Mouse (Mus musculus): ENCODE data around the gene Cib1. TPM values are rescaled to one million over a fixed set of nuclear protein-coding genes. Genes with fewer than 3 reads are reported as not detected.

Cib1 gene
- polyA plus RNA-seq, 1 experiment from 2014 or later, result 53.2 TPM

DNA sequence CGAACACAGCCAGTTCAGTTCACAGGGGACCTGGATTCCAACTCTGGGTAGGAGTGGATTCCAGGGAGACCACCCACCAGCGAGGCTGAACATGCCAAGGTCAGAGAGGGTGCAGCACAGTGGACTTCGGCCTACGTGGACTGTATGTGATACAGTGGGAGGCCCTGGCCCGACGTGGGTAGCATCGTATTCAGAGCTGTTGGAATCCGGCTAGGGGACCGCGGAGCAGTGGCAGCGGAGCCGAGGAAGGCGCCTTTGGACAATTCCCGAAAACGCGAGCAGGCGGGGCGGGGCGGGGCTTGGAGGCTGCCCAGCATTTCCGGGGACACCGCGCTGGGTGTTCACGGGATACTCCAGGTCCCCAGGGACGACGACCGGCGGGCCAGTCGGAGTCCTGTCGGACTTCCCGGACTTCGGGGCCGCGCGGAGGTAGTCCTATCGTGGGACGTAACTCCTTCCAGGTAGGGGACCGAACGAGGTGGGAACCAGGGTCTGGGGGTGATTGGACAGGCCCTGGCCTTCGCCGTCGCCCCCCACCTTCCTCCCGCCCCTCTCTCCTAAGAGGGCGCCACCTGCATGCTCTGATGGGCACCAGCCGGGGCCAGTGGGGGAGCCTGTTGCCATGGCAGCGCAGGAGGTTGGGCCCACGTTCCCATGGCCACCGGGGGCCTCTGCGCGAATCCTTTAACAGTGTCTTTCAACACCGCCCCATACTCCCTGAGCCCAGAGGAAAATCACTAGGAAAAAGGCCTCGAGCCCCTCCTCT is 45.9 kb downstream of the Cib1 start, which contains the start of gene Sema4b:
Gene Sema4b (plus strand): TSS at position 311 of the 766 bp plus-strand sequence.
- H3K4me1 ChIP-seq (ENCODE audit: control insufficient read depth, insufficient read depth, low read length), result peaks cover 32% of the 10 kb centered on the region
- no peaks in the 10 kb centered on the region for H3K9me3 ChIP-seq (ENCODE audit: control insufficient read depth, low read length)
- peak within 1 kb of the TSS; percentile 80 for H3K4me2 ChIP-seq (ENCODE audit: low read depth)
- H3K27ac ChIP-seq (ENCODE audit: low read depth, low read length), result peak within 1 kb of the TSS; percentile 69
- no peaks in the 10 kb centered on the region for H3K27me3 ChIP-seq (ENCODE audit: control insufficient read depth, insufficient read depth, low read length)
- DNase-seq (ENCODE audit: low spot score) (peak; percentile 93), ATAC-seq (ENCODE audit: insufficient read depth, low FRiP score, low TSS enrichment) (peak; percentile 94)
- H3K9ac ChIP-seq (ENCODE audit: low read length), result peak within 1 kb of the TSS; percentile 55
- H3K36me3 ChIP-seq (ENCODE audit: control insufficient read depth, insufficient read depth, low read length), result no peaks in the 10 kb centered on the region
- under 1% methylated on average over 49 of the region's 51 CpGs for WGBS
- H3K4me3 ChIP-seq (ENCODE audit: low read depth, low read length), result peak within 1 kb of the TSS; percentile 42

DNA sequence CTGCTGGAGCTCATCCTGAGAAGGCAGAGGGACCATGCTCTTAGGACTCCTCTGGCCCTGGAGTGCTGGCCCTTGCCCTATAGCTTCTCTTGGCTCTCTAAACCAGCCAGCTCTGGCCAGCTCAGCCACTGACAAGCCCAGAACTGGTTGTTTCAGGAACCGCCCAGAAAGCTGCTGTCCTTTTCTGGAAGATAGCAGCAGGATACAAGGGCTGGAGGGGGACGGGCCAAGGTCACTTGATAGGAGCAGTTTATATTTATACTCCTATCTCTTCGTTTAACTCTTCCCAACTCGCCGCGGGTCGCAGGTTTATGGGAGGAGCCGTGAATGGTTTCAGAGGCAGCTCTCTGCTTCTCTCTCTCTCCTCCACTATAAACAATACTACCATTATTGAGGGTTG is 46.6 kb downstream of the Cib1 start:
- Histone ChIP-seq H3K4me3 (ENCODE audit: low read depth, low read length) (no peak overlapping the region), H3K9ac (ENCODE audit: low read length) (no peak overlapping the region), H3K27me3 (ENCODE audit: control insufficient read depth, insufficient read depth, low read length) (no peaks in the 10 kb centered on the region), H3K4me2 (ENCODE audit: low read depth) (no peak overlapping the region), H3K27ac (ENCODE audit: low read depth, low read length) (no peak overlapping the region), H3K9me3 (ENCODE audit: control insufficient read depth, low read length) (no peaks in the 10 kb centered on the region), H3K36me3 (ENCODE audit: control insufficient read depth, insufficient read depth, low read length) (no peaks in the 10 kb centered on the region), H3K4me1 (ENCODE audit: control insufficient read depth, insufficient read depth, low read length) (peaks cover 28% of the 10 kb centered on the region)
- DNase-seq (ENCODE audit: low spot score) (no peak), ATAC-seq (ENCODE audit: insufficient read depth, low FRiP score, low TSS enrichment) (peak; percentile 3; the same call in 1 of the 2 replicates)
- WGBS, result 20% methylated on average over 8 of the region's 8 CpGs

DNA sequence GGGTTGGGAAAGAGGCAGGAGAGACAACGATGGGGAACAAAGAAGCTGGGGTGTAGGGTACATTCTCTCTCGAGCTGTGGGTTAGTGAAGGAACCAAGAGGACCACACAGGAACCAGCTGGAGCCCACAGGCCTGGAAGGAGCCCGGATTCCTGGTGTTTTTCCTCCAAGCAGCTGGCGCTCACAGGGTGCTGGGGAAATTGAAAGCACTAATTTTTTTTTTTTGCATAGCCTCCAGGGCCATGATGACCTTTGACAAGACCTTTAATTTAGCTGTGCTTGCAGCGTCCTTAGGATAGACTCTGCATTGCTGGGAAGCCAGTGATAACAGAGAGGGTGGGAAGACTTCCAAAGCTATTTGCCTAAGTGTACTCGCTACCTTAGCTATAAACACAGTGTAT is 47.6 kb downstream of the Cib1 start:
- no peak overlapping the region for H3K4me3 ChIP-seq (ENCODE audit: low read depth, low read length)
- 58% methylated on average over 6 of the region's 6 CpGs for WGBS
- ATAC-seq (ENCODE audit: insufficient read depth, low FRiP score, low TSS enrichment), result no peak
- no peaks in the 10 kb centered on the region for H3K36me3 ChIP-seq (ENCODE audit: control insufficient read depth, insufficient read depth, low read length)
- H3K27ac ChIP-seq (ENCODE audit: low read depth, low read length), result peak overlapping the region; percentile 69
- no peak for DNase-seq (ENCODE audit: low spot score)
- H3K9me3 ChIP-seq (ENCODE audit: control insufficient read depth, low read length), result no peaks in the 10 kb centered on the region
- H3K27me3 ChIP-seq (ENCODE audit: control insufficient read depth, insufficient read depth, low read length), result no peaks in the 10 kb centered on the region
- no peak overlapping the region for H3K9ac ChIP-seq (ENCODE audit: low read length)
- H3K4me1 ChIP-seq (ENCODE audit: control insufficient read depth, insufficient read depth, low read length), result peaks cover 28% of the 10 kb centered on the region
- H3K4me2 ChIP-seq (ENCODE audit: low read depth), result no peak overlapping the region

DNA sequence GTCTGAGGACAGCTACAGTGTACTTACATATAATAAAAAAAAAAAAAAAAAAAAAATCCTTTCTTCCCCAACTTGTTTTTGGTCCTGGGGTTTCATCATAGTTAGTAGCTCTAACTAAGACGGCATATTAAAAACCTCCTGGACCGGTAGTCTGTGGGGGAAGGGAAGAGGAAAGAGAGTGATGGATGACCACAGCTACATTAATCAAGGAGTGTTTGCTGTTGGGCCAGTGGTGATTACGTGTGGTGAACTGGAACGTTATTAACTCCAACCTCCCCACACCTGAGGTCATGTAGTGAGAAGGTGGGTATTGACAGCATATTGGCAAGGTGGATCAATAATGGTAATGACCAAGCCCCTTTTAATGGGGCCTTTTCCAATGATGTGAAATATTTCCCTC is 48.1 kb downstream of the Cib1 start:
- no peak for DNase-seq (ENCODE audit: low spot score)
- Histone ChIP-seq H3K27ac (ENCODE audit: low read depth, low read length) (peak overlapping the region; percentile 69), H3K4me1 (ENCODE audit: control insufficient read depth, insufficient read depth, low read length) (peaks cover 25% of the 10 kb centered on the region), H3K9me3 (ENCODE audit: control insufficient read depth, low read length) (no peaks in the 10 kb centered on the region), H3K4me3 (ENCODE audit: low read depth, low read length) (no peak overlapping the region), H3K36me3 (ENCODE audit: control insufficient read depth, insufficient read depth, low read length) (no peaks in the 10 kb centered on the region), H3K4me2 (ENCODE audit: low read depth) (no peak overlapping the region), H3K27me3 (ENCODE audit: control insufficient read depth, insufficient read depth, low read length) (no peaks in the 10 kb centered on the region), H3K9ac (ENCODE audit: low read length) (no peak overlapping the region)
- ATAC-seq (ENCODE audit: insufficient read depth, low FRiP score, low TSS enrichment), result no peak
- WGBS, result 51% methylated on average over 4 of the region's 4 CpGs

DNA sequence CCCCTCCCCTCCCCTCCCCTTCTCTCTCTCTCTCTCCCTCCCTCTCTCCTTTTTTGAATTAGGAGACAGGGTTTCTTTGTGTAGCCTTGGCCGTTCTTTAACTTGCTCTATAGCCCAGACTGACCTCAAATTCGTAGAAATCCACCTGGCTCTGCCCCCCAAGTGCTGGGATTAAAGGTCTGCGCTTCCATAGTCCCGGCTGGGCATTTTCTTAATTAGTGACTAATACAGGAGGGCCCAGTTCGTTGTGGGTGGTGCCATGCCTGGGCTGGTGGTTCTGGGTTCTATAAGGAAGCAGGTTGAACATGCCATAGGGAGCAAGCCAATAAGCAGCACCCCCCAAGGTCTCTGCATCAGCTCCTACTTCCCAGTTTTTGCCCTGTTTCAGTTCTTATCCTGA is 48.6 kb downstream of the Cib1 start:
- Histone ChIP-seq H3K9me3 (ENCODE audit: control insufficient read depth, low read length) (no peaks in the 10 kb centered on the region), H3K27me3 (ENCODE audit: control insufficient read depth, insufficient read depth, low read length) (no peaks in the 10 kb centered on the region), H3K4me2 (ENCODE audit: low read depth) (no peak overlapping the region), H3K9ac (ENCODE audit: low read length) (no peak overlapping the region), H3K4me1 (ENCODE audit: control insufficient read depth, insufficient read depth, low read length) (peaks cover 19% of the 10 kb centered on the region), H3K36me3 (ENCODE audit: control insufficient read depth, insufficient read depth, low read length) (no peaks in the 10 kb centered on the region), H3K4me3 (ENCODE audit: low read depth, low read length) (no peak overlapping the region), H3K27ac (ENCODE audit: low read depth, low read length) (peak overlapping the region; percentile 49; the same call in 1 of the 2 replicates)
- DNase-seq (ENCODE audit: low spot score) (no peak), ATAC-seq (ENCODE audit: insufficient read depth, low FRiP score, low TSS enrichment) (no peak)
- WGBS, result 65% methylated on average over 4 of the region's 5 CpGs

DNA sequence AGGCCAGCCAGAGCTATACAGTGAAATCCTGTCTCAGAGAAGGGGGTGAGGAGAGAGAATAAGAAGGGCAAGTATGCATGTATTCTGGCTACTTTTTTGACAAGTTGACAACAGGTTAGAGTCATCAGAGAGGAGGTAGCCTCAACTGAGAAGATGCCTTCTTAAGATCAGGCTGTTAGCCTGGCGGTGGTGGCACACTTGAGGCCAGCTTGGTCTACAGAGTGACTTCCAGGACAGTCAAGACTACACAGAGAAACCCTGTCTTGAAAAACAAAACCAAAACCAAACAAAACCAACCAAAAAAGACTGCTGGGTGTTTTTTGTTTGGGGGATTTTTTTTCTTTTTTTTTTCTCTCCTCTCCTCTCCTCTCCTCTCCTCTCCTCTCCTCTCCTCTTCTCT is 49.1 kb downstream of the Cib1 start:
- ATAC-seq (ENCODE audit: insufficient read depth, low FRiP score, low TSS enrichment), result no peak
- H3K9me3 ChIP-seq (ENCODE audit: control insufficient read depth, low read length), result no peaks in the 10 kb centered on the region
- no peak overlapping the region for H3K4me2 ChIP-seq (ENCODE audit: low read depth)
- DNase-seq (ENCODE audit: low spot score), result no peak
- 88% methylated on average over 1 of the region's 1 CpGs for WGBS
- no peak overlapping the region for H3K9ac ChIP-seq (ENCODE audit: low read length)
- peaks cover 18% of the 10 kb centered on the region for H3K4me1 ChIP-seq (ENCODE audit: control insufficient read depth, insufficient read depth, low read length)
- no peaks in the 10 kb centered on the region for H3K27me3 ChIP-seq (ENCODE audit: control insufficient read depth, insufficient read depth, low read length)
- no peaks in the 10 kb centered on the region for H3K36me3 ChIP-seq (ENCODE audit: control insufficient read depth, insufficient read depth, low read length)
- H3K27ac ChIP-seq (ENCODE audit: low read depth, low read length), result no peak overlapping the region
- H3K4me3 ChIP-seq (ENCODE audit: low read depth, low read length), result no peak overlapping the region

DNA sequence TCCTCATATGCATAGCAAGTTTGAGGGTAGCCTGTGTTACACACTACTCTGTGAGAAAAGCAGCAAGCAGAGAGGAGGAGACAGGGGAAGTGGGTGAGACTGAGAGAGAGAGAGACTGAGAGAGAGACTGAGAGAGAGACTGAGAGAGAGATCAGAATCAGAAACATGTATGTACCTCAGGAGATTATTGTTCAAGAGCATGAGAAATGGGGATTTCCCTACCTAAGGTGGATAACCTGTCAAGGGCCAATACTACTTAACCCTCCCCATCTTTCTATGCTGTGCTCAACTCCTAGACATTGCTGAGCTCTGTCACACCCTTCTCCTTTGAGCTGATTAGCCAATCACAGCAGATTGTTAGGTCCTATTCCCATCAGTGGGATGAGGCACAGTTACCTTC is 50.5 kb downstream of the Cib1 start:
- Histone ChIP-seq H3K9ac (ENCODE audit: low read length) (no peak overlapping the region), H3K27me3 (ENCODE audit: control insufficient read depth, insufficient read depth, low read length) (no peaks in the 10 kb centered on the region), H3K27ac (ENCODE audit: low read depth, low read length) (no peak overlapping the region), H3K4me3 (ENCODE audit: low read depth, low read length) (no peak overlapping the region), H3K9me3 (ENCODE audit: control insufficient read depth, low read length) (no peaks in the 10 kb centered on the region), H3K4me2 (ENCODE audit: low read depth) (no peak overlapping the region), H3K36me3 (ENCODE audit: control insufficient read depth, insufficient read depth, low read length) (no peaks in the 10 kb centered on the region), H3K4me1 (ENCODE audit: control insufficient read depth, insufficient read depth, low read length) (peaks cover 9% of the 10 kb centered on the region)
- ATAC-seq (ENCODE audit: insufficient read depth, low FRiP score, low TSS enrichment) (no peak), DNase-seq (ENCODE audit: low spot score) (no peak)

DNA sequence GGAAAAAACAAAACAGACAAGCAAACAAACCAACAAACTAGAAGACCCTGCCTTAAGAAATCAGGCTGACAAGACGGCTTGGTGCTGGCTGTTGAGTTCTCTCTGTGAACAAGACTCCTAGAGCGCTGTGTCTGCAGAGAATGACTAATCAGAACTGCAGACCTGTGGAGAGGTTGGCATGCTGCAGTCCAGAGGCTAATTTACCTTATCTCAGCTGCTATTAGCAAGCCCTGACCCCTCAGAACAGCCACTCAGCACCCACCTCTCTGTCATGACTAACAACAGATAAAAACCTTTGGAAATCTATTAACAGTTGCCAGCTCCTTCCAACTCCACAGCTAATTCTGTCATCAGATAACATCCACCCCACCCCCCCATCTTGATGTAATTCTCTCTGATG is 51.5 kb downstream of the Cib1 start:
- DNase-seq (ENCODE audit: low spot score), result no peak
- Histone ChIP-seq H3K4me2 (ENCODE audit: low read depth) (no peak overlapping the region), H3K27ac (ENCODE audit: low read depth, low read length) (no peak overlapping the region), H3K9ac (ENCODE audit: low read length) (no peak overlapping the region), H3K27me3 (ENCODE audit: control insufficient read depth, insufficient read depth, low read length) (no peaks in the 10 kb centered on the region), H3K9me3 (ENCODE audit: control insufficient read depth, low read length) (no peaks in the 10 kb centered on the region), H3K4me3 (ENCODE audit: low read depth, low read length) (no peak overlapping the region), H3K36me3 (ENCODE audit: control insufficient read depth, insufficient read depth, low read length) (no peaks in the 10 kb centered on the region), H3K4me1 (ENCODE audit: control insufficient read depth, insufficient read depth, low read length) (0 out of 2 replicates have a peak, but pooled peaks cover 1% of the 10 kb centered on the region)
- 92% methylated on average over 2 of the region's 2 CpGs for WGBS
- no peak for ATAC-seq (ENCODE audit: insufficient read depth, low FRiP score, low TSS enrichment)

DNA sequence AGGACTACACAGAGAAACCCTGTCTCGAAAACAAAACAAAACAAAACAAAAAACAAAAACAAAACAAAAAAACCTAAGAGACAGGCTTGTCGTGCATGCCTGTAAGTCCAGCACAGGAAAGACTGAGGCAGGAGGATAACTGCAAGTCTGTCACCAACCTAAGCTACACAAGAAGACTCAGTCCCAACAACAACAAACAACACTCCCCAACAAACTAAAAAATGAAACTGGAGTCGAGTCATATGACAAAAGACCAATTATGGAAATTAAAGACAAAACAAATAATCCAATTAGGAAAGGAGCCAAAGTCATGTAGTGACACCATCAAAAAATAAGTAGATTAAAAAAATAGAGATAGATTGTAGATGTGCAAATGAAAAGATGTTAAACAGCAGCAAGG is 52.4 kb downstream of the Cib1 start:
- Histone ChIP-seq H3K27ac (ENCODE audit: low read depth, low read length) (no peak overlapping the region), H3K9me3 (ENCODE audit: control insufficient read depth, low read length) (no peaks in the 10 kb centered on the region), H3K4me3 (ENCODE audit: low read depth, low read length) (no peak overlapping the region), H3K4me2 (ENCODE audit: low read depth) (no peak overlapping the region), H3K9ac (ENCODE audit: low read length) (no peak overlapping the region), H3K27me3 (ENCODE audit: control insufficient read depth, insufficient read depth, low read length) (no peaks in the 10 kb centered on the region), H3K4me1 (ENCODE audit: control insufficient read depth, insufficient read depth, low read length) (no peaks in the 10 kb centered on the region), H3K36me3 (ENCODE audit: control insufficient read depth, insufficient read depth, low read length) (no peaks in the 10 kb centered on the region)
- DNase-seq (ENCODE audit: low spot score), result no peak
- ATAC-seq (ENCODE audit: insufficient read depth, low FRiP score, low TSS enrichment), result no peak
- WGBS, result 83% methylated on average over 3 of the region's 3 CpGs

Measured in neural tube, embryonic 11.5 days (tissue).